Mouse (Mus musculus) mesoderm, embryonic 11.5 days (tissue): ENCODE measurements around the gene Wnt10a.
A peak's percentile ranks its signal among the peaks of the same experiment; 100 is the strongest.
"Not testable (repeated sequence)": the region's sequence is repeated elsewhere in the genome, so short reads cannot be mapped to it uniquely, and the experiment has no call there.

Experiments used
- DNase-seq: peaks from one replicate; pipeline ENCODE4 v3.0.0-alpha.2; 2012; ENCODE audit warnings: low read depth, low spot score

Gene Wnt10a

GRCm38 (mm10) chr1:74814931-74815647 lies 23.8 kb downstream of the Wnt10a start:
- DNase-seq, result no peak

- not testable (repeated sequence) for DNase-seq
These were observed 24.6 kb downstream of the Wnt10a start for GRCm38 (mm10) chr1:74815965-74816364.

- peak; percentile 96 for DNase-seq
These were observed 25.4 kb downstream of the Wnt10a start for GRCm38 (mm10) chr1:74816612-74817199.

GRCm38 (mm10) chr1:74817219-74817618 lies 25.9 kb downstream of the Wnt10a start:
- DNase-seq, result no peak

GRCm38 (mm10) chr1:74818509-74818908 lies 27.2 kb downstream of the Wnt10a start:
- no peak for DNase-seq

GRCm38 (mm10) chr1:74823598-74823997 lies 32.3 kb downstream of the Wnt10a start:
- DNase-seq, result not testable (repeated sequence)

GRCm38 (mm10) chr1:74824518-74825302 lies 33.4 kb downstream of the Wnt10a start:
- peak; percentile 73 for DNase-seq

GRCm38 (mm10) chr1:74830061-74830460 lies 38.7 kb downstream of the Wnt10a start:
- DNase-seq, result no peak

GRCm38 (mm10) chr1:74833255-74833654 lies 41.9 kb downstream of the Wnt10a start:
- DNase-seq, result no peak

- DNase-seq, result no peak
These were observed 51.8 kb downstream of the Wnt10a start for GRCm38 (mm10) chr1:74843090-74843489.

GRCm38 (mm10) chr1:74846341-74846740 lies 55.0 kb downstream of the Wnt10a start:
- DNase-seq, result no peak

GRCm38 (mm10) chr1:74848946-74849345 lies 57.6 kb downstream of the Wnt10a start:
- DNase-seq, result no peak

GRCm38 (mm10) chr1:74850251-74850650 lies 58.9 kb downstream of the Wnt10a start:
- DNase-seq, result no peak

- no peak for DNase-seq
These were observed 59.9 kb downstream of the Wnt10a start for GRCm38 (mm10) chr1:74851001-74851775.
